Mouse (Mus musculus): ENCODE measurements around the gene Entpd8. TPM values are rescaled to one million over a fixed set of nuclear protein-coding genes. Genes with fewer than 3 reads are reported as not detected.

The Entpd8 gene
- polyA plus RNA-seq, 1 experiment from 2014 or later, result 3.0 TPM

DNA sequence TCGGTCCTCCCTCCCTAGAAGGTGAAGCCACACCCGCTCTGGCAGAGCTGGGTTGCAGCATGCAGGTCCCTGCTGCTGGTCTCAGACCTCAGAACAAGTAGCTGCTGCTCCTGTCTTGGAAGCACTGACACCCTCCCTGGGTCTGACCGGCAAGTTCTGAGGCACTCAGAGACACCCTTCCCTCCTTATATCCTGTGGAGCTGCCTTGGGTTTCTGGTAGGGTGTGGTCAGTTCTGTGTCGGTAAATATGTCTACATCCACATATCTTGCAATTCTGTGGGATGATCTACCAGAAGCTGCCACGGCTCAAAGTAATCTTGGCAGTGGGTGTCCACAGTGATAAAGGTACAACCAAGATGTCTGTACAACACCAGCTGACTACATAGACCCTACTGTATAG is 43.4 kb downstream of the Entpd8 start:
- ATAC-seq (ENCODE audit: low FRiP score, low TSS enrichment), result no peak
- no peak overlapping the region for H3K27ac ChIP-seq (ENCODE audit: low read depth, low read length)

DNA sequence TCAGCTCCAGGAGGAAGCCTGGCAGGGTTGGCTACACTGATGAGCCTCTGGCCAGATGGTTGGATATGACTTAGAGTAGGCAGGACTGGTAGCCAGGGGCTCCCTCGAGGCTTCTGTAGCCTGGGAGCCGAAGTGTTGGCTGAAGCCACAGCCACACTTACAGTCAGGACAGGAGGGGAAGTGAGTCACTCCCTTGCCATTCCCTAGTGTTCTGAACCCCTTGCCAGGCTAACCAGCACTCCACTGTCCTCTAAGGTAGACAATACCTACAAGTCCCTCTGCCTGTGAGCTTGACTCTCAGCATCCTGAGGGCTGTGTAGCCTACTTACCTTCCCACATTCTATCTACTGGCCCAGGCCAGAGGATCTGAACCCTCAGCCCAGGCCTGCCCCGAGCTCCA is 44.3 kb downstream of the Entpd8 start:
- H3K27me3 ChIP-seq (ENCODE audit: control insufficient read depth, insufficient read depth, low read length), result no peaks in the 10 kb centered on the region
- no peak overlapping the region for H3K9ac ChIP-seq (ENCODE audit: low read depth, low read length)
- no peaks in the 10 kb centered on the region for H3K9me3 ChIP-seq (ENCODE audit: control insufficient read depth, low read length)
- H3K4me1 ChIP-seq (ENCODE audit: control insufficient read depth, insufficient read depth, low read length), result peaks cover 9% of the 10 kb centered on the region; the same call in 1 of the 2 replicates
- no peaks in the 10 kb centered on the region for H3K36me3 ChIP-seq (ENCODE audit: control insufficient read depth, insufficient read depth, low read length)
- H3K4me2 ChIP-seq (replicated peaks; ENCODE audit: low read depth, low read length), result no peak overlapping the region
- WGBS, result 51% methylated on average over 3 of the region's 3 CpGs
- no peak overlapping the region for H3K27ac ChIP-seq (ENCODE audit: low read depth, low read length)
- no peak for ATAC-seq (ENCODE audit: low FRiP score, low TSS enrichment)
- no peak overlapping the region for H3K4me3 ChIP-seq (ENCODE audit: low read length)

More for the DNA sequence above, 43.4 kb downstream of the Entpd8 start:
- Histone ChIP-seq H3K4me3 (ENCODE audit: low read length) (no peak overlapping the region), H3K4me1 (ENCODE audit: control insufficient read depth, insufficient read depth, low read length) (peaks cover 9% of the 10 kb centered on the region; the same call in 1 of the 2 replicates), H3K9ac (ENCODE audit: low read depth, low read length) (no peak overlapping the region), H3K4me2 (replicated peaks; ENCODE audit: low read depth, low read length) (no peak overlapping the region), H3K9me3 (ENCODE audit: control insufficient read depth, low read length) (no peaks in the 10 kb centered on the region), H3K36me3 (ENCODE audit: control insufficient read depth, insufficient read depth, low read length) (no peaks in the 10 kb centered on the region), H3K27me3 (ENCODE audit: control insufficient read depth, insufficient read depth, low read length) (no peaks in the 10 kb centered on the region)
- WGBS, result 84% methylated on average over 5 of the region's 5 CpGs

DNA sequence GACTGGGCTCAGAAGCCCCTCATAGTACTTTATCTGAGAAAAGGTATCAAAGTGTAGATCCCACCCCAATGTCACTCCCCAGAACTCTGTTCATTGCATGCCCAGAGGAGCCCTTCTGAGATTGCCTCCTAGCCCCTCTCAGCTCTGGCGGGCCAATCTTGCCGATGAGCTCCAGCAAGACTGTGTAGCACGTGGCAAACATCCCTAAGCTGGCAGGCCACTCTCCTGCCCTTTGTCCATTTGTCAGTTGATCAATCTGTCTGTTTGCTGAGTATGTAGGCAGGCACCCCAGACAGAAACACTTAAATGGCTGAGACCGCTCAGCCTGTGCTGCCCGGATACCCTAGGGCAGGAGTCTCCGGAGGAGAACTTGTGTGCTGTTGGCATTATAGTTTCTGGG is 45.0 kb downstream of the Entpd8 start:
- Histone ChIP-seq H3K27ac (ENCODE audit: low read depth, low read length) (no peak overlapping the region; the same call in 1 of the 2 replicates), H3K4me1 (ENCODE audit: control insufficient read depth, insufficient read depth, low read length) (peaks cover 9% of the 10 kb centered on the region; the same call in 1 of the 2 replicates), H3K4me3 (ENCODE audit: low read length) (no peak overlapping the region), H3K4me2 (replicated peaks; ENCODE audit: low read depth, low read length) (no peak overlapping the region), H3K36me3 (ENCODE audit: control insufficient read depth, insufficient read depth, low read length) (no peaks in the 10 kb centered on the region), H3K9ac (ENCODE audit: low read depth, low read length) (no peak overlapping the region), H3K9me3 (ENCODE audit: control insufficient read depth, low read length) (no peaks in the 10 kb centered on the region), H3K27me3 (ENCODE audit: control insufficient read depth, insufficient read depth, low read length) (no peaks in the 10 kb centered on the region)
- WGBS, result 93% methylated on average over 6 of the region's 6 CpGs
- no peak for ATAC-seq (ENCODE audit: low FRiP score, low TSS enrichment)

DNA sequence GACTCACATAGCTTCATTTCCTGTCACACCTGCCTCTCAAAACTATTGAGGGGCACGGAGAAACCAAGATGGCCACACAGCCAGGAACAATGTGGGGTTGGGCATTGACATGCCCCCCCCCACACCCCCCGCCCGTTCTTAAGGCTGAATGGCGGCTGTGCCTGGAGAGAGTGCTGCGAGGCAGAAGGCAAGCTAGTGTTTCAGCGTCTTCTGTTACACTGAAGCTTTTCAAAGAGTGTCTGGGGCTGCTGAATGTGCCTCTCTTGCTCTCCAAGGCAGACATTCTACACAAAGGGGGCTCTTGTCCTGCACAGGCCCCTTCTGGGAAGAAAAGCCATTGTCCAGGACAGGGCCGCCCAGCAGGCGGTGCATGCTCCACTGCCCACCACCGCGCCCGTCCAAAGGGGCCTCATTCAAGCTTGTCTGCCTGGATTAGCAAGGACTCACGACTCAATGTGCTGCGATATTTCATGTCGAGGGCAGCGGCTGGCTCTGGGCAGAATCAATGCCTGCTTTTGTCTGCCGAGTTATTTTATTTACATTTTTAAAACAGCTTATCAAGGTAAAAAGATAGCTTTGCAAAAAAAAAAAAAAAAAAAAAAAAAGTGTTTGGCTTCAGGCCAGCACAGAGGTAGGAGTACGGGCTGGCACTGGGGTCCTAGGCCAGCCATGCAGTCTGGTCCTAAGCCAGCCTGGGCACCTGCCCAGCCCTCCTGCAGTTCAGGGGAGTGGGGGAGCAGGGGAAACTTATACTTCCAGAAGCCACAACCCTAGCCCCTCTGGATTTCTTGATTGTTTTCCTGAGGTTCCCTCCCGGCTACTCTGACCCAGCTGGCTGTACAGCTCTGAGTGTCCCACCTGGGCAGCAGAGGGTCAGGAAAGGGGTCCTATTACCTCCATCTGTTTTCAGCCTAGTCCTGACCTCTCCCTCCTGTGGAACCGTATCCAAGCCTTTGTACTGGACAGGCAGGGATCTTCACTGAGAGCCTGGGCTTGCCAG is 46.2 kb downstream of the Entpd8 start:
- Histone ChIP-seq H3K4me2 (replicated peaks; ENCODE audit: low read depth, low read length) (no peak overlapping the region), H3K9me3 (ENCODE audit: control insufficient read depth, low read length) (no peaks in the 10 kb centered on the region), H3K4me3 (ENCODE audit: low read length) (no peak overlapping the region), H3K9ac (ENCODE audit: low read depth, low read length) (peak overlapping the region; percentile 23; the same call in 1 of the 2 replicates), H3K36me3 (ENCODE audit: control insufficient read depth, insufficient read depth, low read length) (no peaks in the 10 kb centered on the region), H3K27me3 (ENCODE audit: control insufficient read depth, insufficient read depth, low read length) (no peaks in the 10 kb centered on the region), H3K27ac (ENCODE audit: low read depth, low read length) (peak overlapping the region; percentile 75), H3K4me1 (ENCODE audit: control insufficient read depth, insufficient read depth, low read length) (peaks cover 9% of the 10 kb centered on the region; the same call in 1 of the 2 replicates)
- 35% methylated on average over 19 of the region's 19 CpGs for WGBS
- peak; percentile 87 for ATAC-seq (ENCODE audit: low FRiP score, low TSS enrichment)

DNA sequence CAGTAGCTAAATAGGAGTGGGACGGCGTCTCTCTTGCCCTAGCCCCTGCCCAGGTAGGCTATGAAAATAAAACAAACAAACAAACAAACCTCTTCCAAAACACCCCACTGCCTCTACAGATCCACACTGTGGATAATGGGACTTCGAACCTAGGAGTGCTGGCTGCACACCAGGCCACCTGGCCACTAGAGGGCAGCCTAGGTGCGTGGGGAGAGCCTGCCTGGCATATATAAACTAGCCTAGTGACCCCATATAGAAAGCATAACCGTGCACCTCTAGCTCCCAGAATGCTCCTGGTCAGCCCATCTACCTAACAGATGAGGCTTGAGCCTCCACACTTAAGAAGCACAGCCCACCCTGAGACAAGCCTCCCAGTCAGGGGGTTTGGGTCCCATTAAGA is 47.1 kb downstream of the Entpd8 start:
- H3K4me1 ChIP-seq (ENCODE audit: control insufficient read depth, insufficient read depth, low read length), result peaks cover 9% of the 10 kb centered on the region; the same call in 1 of the 2 replicates
- H3K27ac ChIP-seq (ENCODE audit: low read depth, low read length), result peak overlapping the region; percentile 65; the same call in 1 of the 2 replicates
- H3K9ac ChIP-seq (ENCODE audit: low read depth, low read length), result no peak overlapping the region
- H3K27me3 ChIP-seq (ENCODE audit: control insufficient read depth, insufficient read depth, low read length), result no peaks in the 10 kb centered on the region
- ATAC-seq (ENCODE audit: low FRiP score, low TSS enrichment), result peak; percentile 24; the same call in 1 of the 2 replicates
- no peaks in the 10 kb centered on the region for H3K9me3 ChIP-seq (ENCODE audit: control insufficient read depth, low read length)
- no peak overlapping the region for H3K4me3 ChIP-seq (ENCODE audit: low read length)
- no peaks in the 10 kb centered on the region for H3K36me3 ChIP-seq (ENCODE audit: control insufficient read depth, insufficient read depth, low read length)
- no peak overlapping the region for H3K4me2 ChIP-seq (replicated peaks; ENCODE audit: low read depth, low read length)
- WGBS, result 43% methylated on average over 5 of the region's 5 CpGs

DNA sequence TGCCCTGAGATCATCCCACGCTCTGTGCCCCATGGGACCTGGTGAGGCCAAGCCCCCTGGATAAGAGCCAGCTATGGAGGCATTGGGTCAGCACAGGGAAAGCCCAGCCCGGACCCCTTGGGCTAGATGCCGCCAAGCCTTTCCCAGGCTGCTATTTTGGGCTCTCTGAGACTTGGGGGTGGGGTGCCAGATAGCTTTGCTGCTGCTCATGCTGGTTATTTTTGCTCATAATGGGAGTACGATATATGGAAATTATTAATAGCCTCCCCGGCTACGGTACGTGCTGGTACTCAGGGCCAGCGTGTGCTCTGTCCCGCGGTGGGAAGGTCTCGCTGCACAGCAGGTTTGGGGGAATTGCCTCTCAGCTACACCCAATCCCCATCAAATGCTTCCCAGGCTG is 48.0 kb downstream of the Entpd8 start:
- H3K4me2 ChIP-seq (replicated peaks; ENCODE audit: low read depth, low read length), result no peak overlapping the region
- peaks cover 9% of the 10 kb centered on the region; the same call in 1 of the 2 replicates for H3K4me1 ChIP-seq (ENCODE audit: control insufficient read depth, insufficient read depth, low read length)

DNA sequence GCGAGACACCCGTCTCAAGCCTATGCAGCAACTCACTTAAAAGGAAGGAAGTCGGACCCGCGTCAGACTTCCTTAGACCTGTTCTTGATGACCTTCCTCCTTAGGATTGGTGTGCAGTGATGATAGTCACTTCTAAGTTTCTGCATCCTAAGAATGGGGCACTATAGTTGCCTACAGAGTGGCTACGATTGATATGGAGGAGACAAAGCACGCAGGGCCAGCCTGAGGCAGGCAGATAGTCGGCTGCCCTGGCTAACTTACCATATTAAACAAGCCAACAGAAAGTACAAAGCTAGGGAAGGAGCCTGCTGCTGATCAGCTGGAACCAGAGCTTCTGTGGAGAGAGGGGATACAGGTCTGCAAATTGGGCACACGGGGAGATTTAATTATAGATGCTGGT is 51.5 kb downstream of the Entpd8 start:
- H3K4me2 ChIP-seq (replicated peaks; ENCODE audit: low read depth, low read length), result no peak overlapping the region
- H3K27me3 ChIP-seq (ENCODE audit: control insufficient read depth, insufficient read depth, low read length), result no peaks in the 10 kb centered on the region
- no peaks in the 10 kb centered on the region for H3K36me3 ChIP-seq (ENCODE audit: control insufficient read depth, insufficient read depth, low read length)
- no peak for ATAC-seq (ENCODE audit: low FRiP score, low TSS enrichment)
- WGBS, result 78% methylated on average over 9 of the region's 9 CpGs
- H3K27ac ChIP-seq (ENCODE audit: low read depth, low read length), result no peak overlapping the region
- H3K9ac ChIP-seq (ENCODE audit: low read depth, low read length), result no peak overlapping the region
- H3K4me3 ChIP-seq (ENCODE audit: low read length), result no peak overlapping the region
- peaks cover 7% of the 10 kb centered on the region; the same call in 1 of the 2 replicates for H3K4me1 ChIP-seq (ENCODE audit: control insufficient read depth, insufficient read depth, low read length)
- no peaks in the 10 kb centered on the region for H3K9me3 ChIP-seq (ENCODE audit: control insufficient read depth, low read length)

More for the DNA sequence above, 48.0 kb downstream of the Entpd8 start:
- Histone ChIP-seq H3K9me3 (ENCODE audit: control insufficient read depth, low read length) (no peaks in the 10 kb centered on the region), H3K4me3 (ENCODE audit: low read length) (no peak overlapping the region), H3K36me3 (ENCODE audit: control insufficient read depth, insufficient read depth, low read length) (no peaks in the 10 kb centered on the region), H3K27ac (ENCODE audit: low read depth, low read length) (no peak overlapping the region), H3K27me3 (ENCODE audit: control insufficient read depth, insufficient read depth, low read length) (no peaks in the 10 kb centered on the region), H3K9ac (ENCODE audit: low read depth, low read length) (no peak overlapping the region)
- ATAC-seq (ENCODE audit: low FRiP score, low TSS enrichment), result no peak
- 83% methylated on average over 11 of the region's 11 CpGs for WGBS

All from kidney, embryonic 14.5 days (tissue).